ENCODE assay signal across 8 mouse cellular contexts in genomic region chr6:108456231-108457062, GRCm38 (mm10).
DNase-seq lines count a peak whose midpoint lies in the region; ATAC-seq lines count a peak whose summit lies in the region.

No protein-coding gene starts in this region.

- no peaks in the 10 kb centered on the region for H3K36me3 ChIP-seq in forebrain, embryonic 14.5 days (ENCODE audit: control insufficient read depth, insufficient read depth, low read length)
- no peaks in the 10 kb centered on the region for H3K36me3 ChIP-seq in hindbrain, embryonic 10.5 days
- H3K36me3 ChIP-seq in stomach, embryonic 15.5 days = no peaks in the 10 kb centered on the region

- 3% methylated on average over 18 of the region's 18 CpGs for WGBS in forebrain, embryonic 14.5 days
- WGBS in hindbrain, embryonic 10.5 days = 7% methylated on average over 18 of the region's 18 CpGs
- 22% methylated on average over 18 of the region's 18 CpGs for WGBS in stomach, embryonic 15.5 days

- H3K9me3 ChIP-seq in forebrain, embryonic 14.5 days (replicated peaks; ENCODE audit: control insufficient read depth, low read length) = no peaks in the 10 kb centered on the region
- H3K9me3 ChIP-seq in hindbrain, embryonic 10.5 days = no peaks in the 10 kb centered on the region
- H3K9me3 ChIP-seq in stomach, embryonic 15.5 days = no peaks in the 10 kb centered on the region

- ATAC-seq in forebrain, embryonic 14.5 days = peak; percentile 58
- ATAC-seq in stomach, embryonic 15.5 days (ENCODE audit: insufficient read depth, low FRiP score, low read depth) = no peak; the same call in 1 of the 2 replicates

- H3K4me2 ChIP-seq in forebrain, embryonic 14.5 days (ENCODE audit: low read length) = peak overlapping the region; percentile 35
- H3K4me2 ChIP-seq in stomach, embryonic 15.5 days = peak overlapping the region; percentile 37

- no peak overlapping the region for H3K9ac ChIP-seq in forebrain, embryonic 14.5 days (ENCODE audit: low read length)
- H3K9ac ChIP-seq in stomach, embryonic 15.5 days = no peak overlapping the region

- DNase-seq in right cerebral cortex, adult 18-20 months = peak; percentile 91
- DNase-seq in right cerebral cortex, postnatal 4 days = no peak
- DNase-seq in forebrain, embryonic 14.5 days (ENCODE audit: low spot score) = peak; percentile 63
- peak; percentile 35 for DNase-seq in hindbrain, embryonic 10.5 days (ENCODE audit: low spot score)
- peak; percentile 41 for DNase-seq in layer of hippocampus, adult 9-10 months (ENCODE audit: low spot score)
- DNase-seq in lung, postnatal 14 days = peak; percentile 16
- no peak for DNase-seq in adrenal gland, adult 2 months

- H3K27ac ChIP-seq in forebrain, embryonic 14.5 days (ENCODE audit: low read depth, low read length) = no peak overlapping the region
- H3K27ac ChIP-seq in hindbrain, embryonic 10.5 days = peak overlapping the region; percentile 72
- H3K27ac ChIP-seq in stomach, embryonic 15.5 days = peak overlapping the region; percentile 90

- no peak overlapping the region for H3K4me3 ChIP-seq in forebrain, embryonic 14.5 days (ENCODE audit: low read depth, low read length)
- H3K4me3 ChIP-seq in hindbrain, embryonic 10.5 days = peak overlapping the region; percentile 37
- H3K4me3 ChIP-seq in stomach, embryonic 15.5 days (replicated peaks) = no peak overlapping the region

- H3K27me3 ChIP-seq in forebrain, embryonic 14.5 days (replicated peaks; ENCODE audit: control insufficient read depth, insufficient read depth, low read length) = no peaks in the 10 kb centered on the region
- H3K27me3 ChIP-seq in hindbrain, embryonic 10.5 days (ENCODE audit: insufficient read depth, poor library complexity, severe bottlenecking) = no peaks in the 10 kb centered on the region
- no peaks in the 10 kb centered on the region for H3K27me3 ChIP-seq in stomach, embryonic 15.5 days (replicated peaks)

- H3K4me1 ChIP-seq in forebrain, embryonic 14.5 days (ENCODE audit: control insufficient read depth, insufficient read depth, low read length) = peaks cover 20% of the 10 kb centered on the region
- H3K4me1 ChIP-seq in hindbrain, embryonic 10.5 days (replicated peaks) = peaks cover 54% of the 10 kb centered on the region
- peaks cover 34% of the 10 kb centered on the region for H3K4me1 ChIP-seq in stomach, embryonic 15.5 days

Comparison
In these comparisons a context has a peak if more than half of its experiments do, and no peak if none do; other contexts are left out.
1. DNase-seq: peak in right cerebral cortex, adult 18-20 months (single experiment), forebrain, embryonic 14.5 days (single experiment), hindbrain, embryonic 10.5 days (single experiment), layer of hippocampus, adult 9-10 months (single experiment) and lung, postnatal 14 days (single experiment); none in right cerebral cortex, postnatal 4 days (single experiment) and adrenal gland, adult 2 months (single experiment).